Mouse (Mus musculus) hindbrain, embryonic 11.5 days (tissue): ENCODE measurements around the gene Zswim8. TPM values are rescaled to one million over a fixed set of nuclear protein-coding genes. Genes with fewer than 3 reads are reported as not detected.

ENCODE experiments used
- ATAC-seq: fragments of 200-750 bp; cut with Nextera tagmentation; 2 replicates; pipeline ENCODE4 v1.8.0; 2017; ENCODE audit warnings: mild to moderate bottlenecking, moderate TSS enrichment, moderate library complexity; ENCODE audit not compliant: low FRiP score
- DNase-seq: peaks from one replicate; pipeline ENCODE4 v3.0.0-alpha.2; 2015; ENCODE audit warnings: low spot score
- H3K27ac ChIP-seq: fragments of 300-500 bp; sonication (generic); 2 replicates; pipeline ENCODE4 v1.5.1; 2014; ENCODE audit warnings: mild to moderate bottlenecking, low read depth, low read length
- H3K27me3 ChIP-seq: fragments of 300-500 bp; sonication (generic); 2 replicates; pipeline ENCODE4 v1.6.1; 2014; ENCODE audit warnings: mild to moderate bottlenecking, low read length, moderate library complexity, mixed read lengths; ENCODE audit not compliant: control insufficient read depth, insufficient read depth
- H3K36me3 ChIP-seq: fragments of 300-500 bp; sonication (generic); 2 replicates; pipeline ENCODE4 v1.6.1; 2014; ENCODE audit warnings: mild to moderate bottlenecking, low read length, moderate library complexity, mixed read lengths; ENCODE audit not compliant: control insufficient read depth, insufficient read depth
- H3K4me1 ChIP-seq: fragments of 300-500 bp; sonication (generic); replicated peaks from 2 replicates; pipeline ENCODE4 v1.6.1; 2014; ENCODE audit warnings: low read length, mixed read lengths; ENCODE audit not compliant: control insufficient read depth, insufficient read depth
- H3K4me2 ChIP-seq: fragments of 300-500 bp; sonication (generic); replicated peaks from 2 replicates; pipeline ENCODE4 v1.6.1; 2014; ENCODE audit warnings: mild to moderate bottlenecking, low read depth, low read length
- H3K4me3 ChIP-seq: fragments of 300-500 bp; sonication (generic); 2 replicates; pipeline ENCODE4 v1.5.1; 2014; ENCODE audit warnings: low read depth, low read length
- H3K9ac ChIP-seq: fragments of 300-500 bp; sonication (generic); 2 replicates; pipeline ENCODE4 v1.6.1; 2014; ENCODE audit warnings: low read depth, low read length
- H3K9me3 ChIP-seq: fragments of 300-500 bp; sonication (generic); 2 replicates; pipeline ENCODE4 v1.6.1; 2016; ENCODE audit warnings: low read length; ENCODE audit not compliant: control insufficient read depth
- WGBS: fragments of 180-500 bp; shearing (Covaris S2); extraction: QIAGEN DNeasy Blood & Tissue Kit; methylation state at CpG from one replicate; pipeline ENCODE4 v1.1.7; 2014; 5-methylcytosine and 5-hydroxymethylcytosine counted together
- polyA plus RNA-seq: library from polyadenylated mRNA; unstranded; fragments of >200 nt; fragmentation: Nextera tagmentation; extraction: Ambion mirVana; gene quantifications from 2 replicates; pipeline ENCODE4 v1.2.1, GENCODE M21; 2014

Gene Zswim8
- polyA plus RNA-seq, 1 experiment from 2014 or later: 32.7 TPM

GRCm38 (mm10) chr14:20733041-20733951 lies 25.9 kb downstream of the Zswim8 start:
- no peak for ATAC-seq
- Histone ChIP-seq H3K27ac (no peak overlapping the region), H3K4me1 (0 out of 2 replicates have a peak, but pooled peaks cover 2% of the 10 kb centered on the region), H3K9me3 (no peaks in the 10 kb centered on the region), H3K9ac (peak overlapping the region; percentile 89), H3K4me3 (peak overlapping the region; percentile 85), H3K27me3 (no peaks in the 10 kb centered on the region), H3K36me3 (peaks cover 2% of the 10 kb centered on the region), H3K4me2 (peak overlapping the region; percentile 80)
- no peak for DNase-seq
- 52% methylated on average over 12 of the region's 12 CpGs for WGBS

- peak within 1 kb of the TSS; percentile 84 for H3K27ac ChIP-seq
- peak within 1 kb of the TSS; percentile 85 for H3K4me3 ChIP-seq
- H3K36me3 ChIP-seq: no peaks in the 10 kb centered on the region; the same call in none of the 2 replicates
- H3K9ac ChIP-seq: peak within 1 kb of the TSS; percentile 89
- DNase-seq (peak; percentile 92), ATAC-seq (peak; percentile 99)
- H3K4me2 ChIP-seq: peak within 1 kb of the TSS; percentile 80
- under 1% methylated on average over 79 of the region's 81 CpGs for WGBS
- H3K4me1 ChIP-seq: 0 out of 2 replicates have a peak, but pooled peaks cover 2% of the 10 kb centered on the region
- H3K9me3 ChIP-seq: no peaks in the 10 kb centered on the region
- H3K27me3 ChIP-seq: no peaks in the 10 kb centered on the region
Measured at GRCm38 (mm10) chr14:20733952-20734774, 26.8 kb downstream of the Zswim8 start, which contains the start of gene Ndst2. TSS of gene Ndst2 (minus strand) at chr14:20734562.

GRCm38 (mm10) chr14:20735052-20735451 lies 27.7 kb downstream of the Zswim8 start:
- DNase-seq (no peak), ATAC-seq (no peak)
- Histone ChIP-seq H3K27ac (no peak overlapping the region), H3K4me2 (no peak overlapping the region), H3K4me1 (0 out of 2 replicates have a peak, but pooled peaks cover 2% of the 10 kb centered on the region), H3K9ac (no peak overlapping the region), H3K4me3 (no peak overlapping the region), H3K27me3 (no peaks in the 10 kb centered on the region), H3K9me3 (no peaks in the 10 kb centered on the region), H3K36me3 (no peaks in the 10 kb centered on the region; the same call in none of the 2 replicates)
- 73% methylated on average over 2 of the region's 2 CpGs for WGBS

- Histone ChIP-seq H3K27ac (no peak overlapping the region), H3K36me3 (no peaks in the 10 kb centered on the region; the same call in 1 of the 2 replicates), H3K4me2 (no peak overlapping the region), H3K9ac (no peak overlapping the region), H3K9me3 (no peaks in the 10 kb centered on the region), H3K27me3 (no peaks in the 10 kb centered on the region), H3K4me3 (no peak overlapping the region), H3K4me1 (0 out of 2 replicates have a peak, but pooled peaks cover 2% of the 10 kb centered on the region)
- 94% methylated on average over 13 of the region's 13 CpGs for WGBS
- DNase-seq: no peak
- ATAC-seq: no peak
Measured at GRCm38 (mm10) chr14:20735892-20736390, 28.6 kb downstream of the Zswim8 start.

- no peak overlapping the region for H3K4me2 ChIP-seq
- no peaks in the 10 kb centered on the region; the same call in 1 of the 2 replicates for H3K36me3 ChIP-seq
- H3K9me3 ChIP-seq: no peaks in the 10 kb centered on the region
- no peak overlapping the region for H3K27ac ChIP-seq
- 0 out of 2 replicates have a peak, but pooled peaks cover 2% of the 10 kb centered on the region for H3K4me1 ChIP-seq
- DNase-seq (peak; percentile 51), ATAC-seq (no peak)
- WGBS: 51% methylated on average over 14 of the region's 14 CpGs
- no peak overlapping the region for H3K9ac ChIP-seq
- no peaks in the 10 kb centered on the region for H3K27me3 ChIP-seq
- H3K4me3 ChIP-seq: no peak overlapping the region
Measured at GRCm38 (mm10) chr14:20737306-20737705, 30.0 kb downstream of the Zswim8 start.

- H3K36me3 ChIP-seq: no peaks in the 10 kb centered on the region; the same call in 1 of the 2 replicates
- no peak for DNase-seq
- H3K4me3 ChIP-seq: no peak overlapping the region
- no peak overlapping the region for H3K27ac ChIP-seq
- H3K9ac ChIP-seq: no peak overlapping the region
- H3K27me3 ChIP-seq: no peaks in the 10 kb centered on the region
- ATAC-seq: no peak
- H3K4me1 ChIP-seq: 0 out of 2 replicates have a peak, but pooled peaks cover under 1% of the 10 kb centered on the region
- H3K9me3 ChIP-seq: no peaks in the 10 kb centered on the region
- H3K4me2 ChIP-seq: no peak overlapping the region
- 85% methylated on average over 8 of the region's 8 CpGs for WGBS
Measured at GRCm38 (mm10) chr14:20738511-20738910, 31.2 kb downstream of the Zswim8 start.

- Histone ChIP-seq H3K9ac (no peak overlapping the region), H3K36me3 (no peaks in the 10 kb centered on the region), H3K4me2 (no peak overlapping the region), H3K9me3 (no peaks in the 10 kb centered on the region), H3K27me3 (no peaks in the 10 kb centered on the region), H3K4me3 (no peak overlapping the region), H3K4me1 (no peaks in the 10 kb centered on the region), H3K27ac (no peak overlapping the region)
- WGBS: 89% methylated on average over 9 of the region's 9 CpGs
- DNase-seq (no peak), ATAC-seq (no peak)
Measured at GRCm38 (mm10) chr14:20741301-20741700, 33.9 kb downstream of the Zswim8 start.

GRCm38 (mm10) chr14:20743614-20744013 lies 36.3 kb downstream of the Zswim8 start:
- no peaks in the 10 kb centered on the region for H3K27me3 ChIP-seq
- H3K9ac ChIP-seq: no peak overlapping the region
- DNase-seq (no peak), ATAC-seq (no peak)
- no peaks in the 10 kb centered on the region for H3K36me3 ChIP-seq
- no peaks in the 10 kb centered on the region for H3K9me3 ChIP-seq
- H3K4me3 ChIP-seq: no peak overlapping the region
- H3K27ac ChIP-seq: no peak overlapping the region
- 89% methylated on average over 3 of the region's 3 CpGs for WGBS
- H3K4me2 ChIP-seq: no peak overlapping the region
- no peaks in the 10 kb centered on the region for H3K4me1 ChIP-seq
